Mouse (Mus musculus) CH12.LX (cell line): ENCODE data around the gene Plk1. TPM values are rescaled to one million over a fixed set of nuclear protein-coding genes. Genes with fewer than 3 reads are reported as not detected.

Experiments used
- DNase-seq: peaks from one replicate; pipeline ENCODE4 v3.0.0-alpha.2; 2013; ENCODE audit errors: extremely low read depth
- H3K27ac ChIP-seq: 2 replicates; pipeline ENCODE4 v1.5.1; 2012; ENCODE audit warnings: low read depth, mild to moderate bottlenecking, control low read depth, moderate library complexity; ENCODE audit not compliant: insufficient read depth
- H3K27me3 ChIP-seq: replicated peaks from 2 replicates; pipeline ENCODE3; 2012; ENCODE audit warnings: inconsistent platforms
- H3K36me3 ChIP-seq, 2 experiments: replicated peaks in 1 of 2; 2 replicates each; pipeline versions ENCODE3 to v1.6.1; 2012; ENCODE audit warnings: inconsistent platforms in 1 of 2, low read length in 1 of 2, mild to moderate bottlenecking in 1 of 2, mixed read lengths in 1 of 2, moderate library complexity in 1 of 2; ENCODE audit not compliant: control insufficient read depth in 1 of 2, insufficient read depth in 1 of 2
- H3K4me1 ChIP-seq, 2 experiments: 2 replicates each; pipeline ENCODE4 v1.6.1; 2012; ENCODE audit warnings: inconsistent platforms in 1 of 2, moderate library complexity in 1 of 2; ENCODE audit not compliant: insufficient read depth in 2 of 2, control insufficient read depth in 1 of 2
- H3K4me2 ChIP-seq: 2 replicates; pipeline ENCODE4 v1.6.1; 2012; ENCODE audit warnings: low read depth, mild to moderate bottlenecking, control low read depth; ENCODE audit not compliant: poor library complexity, insufficient read depth, severe bottlenecking
- H3K4me3 ChIP-seq, 3 experiments: fragments of 150-350 bp in 1 of 3; sonication (generic) in 1 of 3; replicated peaks in 1 of 3; 2 replicates each; pipeline versions ENCODE3 to v1.5.1; 2011 to 2012; ENCODE audit warnings: low read depth in 2 of 3, low read length in 2 of 3, mild to moderate bottlenecking in 2 of 3, moderate library complexity in 2 of 3, control low read depth in 1 of 3, improper control_type of control experiment in 1 of 3, inconsistent platforms in 1 of 3, mixed read lengths in 1 of 3; ENCODE audit not compliant: poor library complexity in 1 of 3
- H3K79me2 ChIP-seq: replicated peaks from 2 replicates; pipeline ENCODE4 v1.6.1; 2012; ENCODE audit warnings: mild to moderate bottlenecking, moderate library complexity; ENCODE audit not compliant: control insufficient read depth, poor library complexity, insufficient read depth, severe bottlenecking; ENCODE audit errors: extremely low read depth
- H3K9ac ChIP-seq: 2 replicates; pipeline ENCODE4 v1.6.1; 2012; ENCODE audit warnings: low read depth, mild to moderate bottlenecking, control low read depth, moderate library complexity; ENCODE audit not compliant: insufficient read depth
- H3K9me3 ChIP-seq: replicated peaks from 2 replicates; pipeline ENCODE3; 2012; ENCODE audit warnings: low read length, inconsistent platforms, mixed read lengths
- CHD2 ChIP-seq: IDR thresholded peaks from 2 replicates; pipeline ENCODE4 v1.6.1; 2011; ENCODE audit warnings: low read length, improper control_type of control experiment
- CTCF ChIP-seq, 2 experiments: IDR thresholded peaks in 1 of 2; conservative IDR thresholded peaks in 1 of 2; 2 replicates each; pipeline ENCODE4 v1.5.1; 2011 to 2012; ENCODE audit warnings: low read depth in 2 of 2, low read length in 2 of 2, improper control_type of control experiment in 1 of 2, inconsistent platforms in 1 of 2, mild to moderate bottlenecking in 1 of 2, moderate library complexity in 1 of 2
- EP300 ChIP-seq: IDR thresholded peaks from 2 replicates; pipeline ENCODE4 v1.6.1; 2011; ENCODE audit warnings: low read length, improper control_type of control experiment
- ETS1 ChIP-seq: conservative IDR thresholded peaks from 2 replicates; pipeline ENCODE4 v1.6.1; 2012; ENCODE audit warnings: low read depth, mild to moderate bottlenecking, inconsistent platforms, low read length, improper control_type of control experiment, moderate library complexity
- GABPA ChIP-seq: IDR thresholded peaks from 2 replicates; pipeline ENCODE4 v1.6.1; 2012; ENCODE audit warnings: low read depth, low read length, improper control_type of control experiment, inconsistent platforms; ENCODE audit not compliant: insufficient replicate concordance
- HCFC1 ChIP-seq: IDR thresholded peaks from 2 replicates; pipeline ENCODE4 v1.6.1; 2012; ENCODE audit warnings: low read depth, mild to moderate bottlenecking, inconsistent platforms, low read length, improper control_type of control experiment
- JUN ChIP-seq: IDR thresholded peaks from 2 replicates; pipeline ENCODE4 v1.6.1; 2011; ENCODE audit warnings: low read depth, mild to moderate bottlenecking, low read length, improper control_type of control experiment, moderate library complexity; ENCODE audit not compliant: insufficient read depth
- MAFK ChIP-seq: IDR thresholded peaks from 2 replicates; pipeline ENCODE4 v1.6.1; 2011; ENCODE audit warnings: low read length, improper control_type of control experiment; ENCODE audit not compliant: insufficient replicate concordance
- MYC ChIP-seq: IDR thresholded peaks from 2 replicates; pipeline ENCODE4 v1.6.1; 2011; ENCODE audit warnings: low read depth, mild to moderate bottlenecking, improper control_type of control experiment, low read length
- NRF1 ChIP-seq: IDR thresholded peaks from 2 replicates; pipeline ENCODE4 v1.6.1; 2014; ENCODE audit warnings: low read depth, mild to moderate bottlenecking, inconsistent platforms, low read length, improper control_type of control experiment, moderate library complexity
- PAX5 ChIP-seq: IDR thresholded peaks from 2 replicates; pipeline ENCODE4 v1.6.1; 2012; ENCODE audit warnings: low read length, inconsistent platforms, mixed read lengths
- POLR2AphosphoS2 ChIP-seq: IDR thresholded peaks from 2 replicates; pipeline ENCODE4 v1.6.1; 2011; ENCODE audit warnings: low read depth, low read length, improper control_type of control experiment
- RAD21 ChIP-seq: IDR thresholded peaks from 2 replicates; pipeline ENCODE4 v1.6.1; 2011; ENCODE audit warnings: low read depth, mild to moderate bottlenecking, low read length, improper control_type of control experiment, moderate library complexity
- RCOR1 ChIP-seq: conservative IDR thresholded peaks from 2 replicates; pipeline ENCODE4 v1.6.1; 2012; ENCODE audit warnings: low read depth, mild to moderate bottlenecking, inconsistent platforms, low read length, improper control_type of control experiment
- SMC3 ChIP-seq: IDR thresholded peaks from 2 replicates; pipeline ENCODE4 v1.6.1; 2011; ENCODE audit warnings: low read depth, low read length, improper control_type of control experiment
- UBTF ChIP-seq: IDR thresholded peaks from 2 replicates; pipeline ENCODE4 v1.6.1; 2012; ENCODE audit warnings: low read depth, mild to moderate bottlenecking, inconsistent platforms, low read length, improper control_type of control experiment, moderate library complexity
- USF1 ChIP-seq: IDR thresholded peaks from 2 replicates; pipeline ENCODE4 v1.6.1; 2014; ENCODE audit warnings: low read depth, mild to moderate bottlenecking, inconsistent platforms, low read length, improper control_type of control experiment
- ZC3H11A ChIP-seq: IDR thresholded peaks from 2 replicates; pipeline ENCODE4 v1.6.1; 2012; ENCODE audit warnings: low read depth, mild to moderate bottlenecking, inconsistent platforms, low read length, improper control_type of control experiment
- ZKSCAN1 ChIP-seq: IDR thresholded peaks from 2 replicates; pipeline ENCODE4 v1.6.1; 2012; ENCODE audit warnings: low read depth, inconsistent platforms, low read length, improper control_type of control experiment, borderline replicate concordance
- ZMIZ1 ChIP-seq: IDR thresholded peaks from 2 replicates; pipeline ENCODE4 v1.6.1; 2012; ENCODE audit warnings: low read depth, mild to moderate bottlenecking, inconsistent platforms, low read length, improper control_type of control experiment
- ZNF384 ChIP-seq: IDR thresholded peaks from 2 replicates; pipeline ENCODE4 v1.6.1; 2012; ENCODE audit warnings: low read depth, low read length, improper control_type of control experiment, inconsistent platforms
- dilution Hi-C: fragments of 300-500 bp; cut with MboI; formaldehyde crosslinking; loops from 2 replicates; pipeline ENCODE4 v1.14.3; 2020; ENCODE audit warnings: low sequenced_read_pairs; ENCODE audit not compliant: extremely low pct_unique_long_range_greater_than_20kb, extremely low pct_ligation_motif_present
- in situ Hi-C: fragments of 300-500 bp; cut with MboI; formaldehyde crosslinking; loops from 3 replicates; pipeline ENCODE4 v1.14.3; 2019; ENCODE audit warnings: low sequenced_read_pairs, low pct_ligation_motif_present, low pct_unique_long_range_greater_than_20kb, mixed read lengths
- polyA plus RNA-seq: library from polyadenylated mRNA; unstranded; fragments of >175 nt; gene quantifications from 2 replicates; pipeline ENCODE4 v1.2.1, GENCODE M21; 2012; ENCODE audit warnings: low read depth; ENCODE audit not compliant: insufficient read length
- total RNA-seq, 2 experiments: library from RNA; depleted of rRNA; stranded (reverse); fragments of 300-350 nt in 1 of 2; fragments of >200 nt in 1 of 2; gene quantifications; 2 replicates each; pipeline ENCODE4 v1.2.3; 2012 to 2014

Plk1 gene
- total and polyA plus RNA-seq, 3 experiments, result 30.4 to 144 (median 44.4) TPM

DNA sequence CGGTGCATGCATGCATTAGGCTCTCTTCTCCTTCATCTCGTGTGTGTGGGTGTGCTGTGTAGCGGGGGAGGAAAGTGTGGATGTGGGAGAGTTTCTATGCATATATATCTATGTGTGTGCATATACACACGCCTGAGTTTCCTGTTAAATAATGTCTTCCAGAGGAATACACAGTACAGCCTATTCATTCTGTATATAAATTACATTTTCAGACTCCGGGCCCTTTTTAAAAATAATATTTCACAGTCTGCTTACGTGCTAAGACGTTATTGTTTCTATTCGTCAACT lies 26.0 kb upstream of the Plk1 start:
- H3K9ac ChIP-seq, result peak overlapping the region; percentile 79
- in situ Hi-C loops, result no loop called here
- H3K79me2 ChIP-seq, result peaks cover 21% of the 10 kb centered on the region
- TF ChIP-seq ZKSCAN1 (no peak), SMC3 (no peak), JUN (no peak), PAX5 (no peak), ZNF384 (no peak), POLR2AphosphoS2 (no peak), ETS1 (no peak), UBTF (no peak), ZMIZ1 (no peak), USF1 (no peak), MYC (no peak), RCOR1 (no peak), MAFK (no peak), EP300 (no peak), GABPA (no peak), HCFC1 (no peak), ZC3H11A (no peak), NRF1 (no peak)
- TF ChIP-seq, all 38 proteins: peak for 0
- H3K36me3 ChIP-seq, result peaks cover 22 to 57% of the 10 kb centered on the region in 2 experiments
- H3K4me3 ChIP-seq, result peak overlapping the region; percentile 88 to 99 (median 96)
- DNase-seq, result no peak
- dilution Hi-C loops, result no loop called here
- H3K4me2 ChIP-seq, result no peak overlapping the region
- no peaks in the 10 kb centered on the region for H3K9me3 ChIP-seq
- H3K27me3 ChIP-seq, result no peaks in the 10 kb centered on the region
- peaks cover 0 to 34% of the 10 kb centered on the region in 2 experiments; a peak in 3 of 4 replicates for H3K4me1 ChIP-seq
- H3K27ac ChIP-seq, result peak overlapping the region; percentile 41; the same call in 1 of the 2 replicates

DNA sequence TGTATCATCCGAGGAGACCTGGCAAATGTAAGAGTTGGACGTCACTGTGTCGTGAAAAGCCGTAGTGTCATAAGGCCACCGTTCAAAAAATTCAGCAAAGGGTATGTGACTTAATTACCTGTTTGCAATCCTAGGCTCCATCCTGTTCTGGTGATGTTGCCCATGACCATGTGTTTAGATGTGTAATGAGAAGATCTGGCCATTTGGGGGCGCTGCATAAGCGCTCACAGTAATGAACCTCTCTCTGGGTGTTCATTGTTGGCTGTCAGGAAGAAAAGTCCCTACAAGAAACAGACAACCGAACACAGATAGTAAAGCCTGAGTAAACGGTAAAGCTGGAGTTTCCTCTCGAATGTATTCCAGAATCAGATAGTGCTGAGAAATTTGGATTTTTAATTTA lies 24.2 kb upstream of the Plk1 start:
- peaks cover 38 to 59% of the 10 kb centered on the region in 2 experiments for H3K36me3 ChIP-seq
- H3K27ac ChIP-seq, result no peak overlapping the region
- H3K79me2 ChIP-seq, result peaks cover 21% of the 10 kb centered on the region
- TF ChIP-seq RAD21 (peak; percentile 5), CHD2 (no peak), CTCF (conservative IDR thresholded peaks at IDR 0.05 in 1 of 2, IDR thresholded peaks at IDR 0.05 in 1 of 2; ENCODE audit: low read depth in 2 of 2, low read length in 2 of 2) (peak; percentile 44 to 53)
- in situ Hi-C loops, result no loop called here
- no peaks in the 10 kb centered on the region for H3K9me3 ChIP-seq
- no peaks in the 10 kb centered on the region for H3K27me3 ChIP-seq
- H3K4me2 ChIP-seq, result no peak overlapping the region
- dilution Hi-C loops, result no loop called here
- H3K4me1 ChIP-seq, result peaks cover 0 to 36% of the 10 kb centered on the region in 2 experiments; a peak in 3 of 4 replicates
- peak; percentile 66 for DNase-seq
- no peak overlapping the region for H3K9ac ChIP-seq
- H3K4me3 ChIP-seq, result no peak overlapping the region
